Mouse (Mus musculus) liver, postnatal 0 days (tissue): Measurements from ENCODE around the gene Zfhx2. TPM values are rescaled to one million over a fixed set of nuclear protein-coding genes. Genes with fewer than 3 reads are reported as not detected.

Experiments used
- ATAC-seq: fragments of 200-750 bp; cut with Nextera tagmentation; 2 replicates; pipeline ENCODE4 v1.8.0; 2017; ENCODE audit warnings: mild to moderate bottlenecking, moderate library complexity
- DNase-seq: peaks from one replicate; pipeline ENCODE4 v3.0.0-alpha.2; 2016
- H3K27ac ChIP-seq: fragments of 300-500 bp; sonication (generic); 2 replicates; pipeline ENCODE4 v1.5.1; 2014; ENCODE audit warnings: antibody characterized with exemption, moderate library complexity, mild to moderate bottlenecking, low read depth
- H3K27me3 ChIP-seq: fragments of 300-500 bp; sonication (generic); 2 replicates; pipeline ENCODE4 v1.6.1; 2014; ENCODE audit warnings: low read length, control low read depth, mixed read lengths; ENCODE audit not compliant: insufficient read depth
- H3K36me3 ChIP-seq: fragments of 300-500 bp; sonication (generic); replicated peaks from 2 replicates; pipeline ENCODE4 v1.6.1; 2014; ENCODE audit warnings: mild to moderate bottlenecking, control low read depth, low read length, moderate library complexity, mixed read lengths; ENCODE audit not compliant: insufficient read depth
- H3K4me1 ChIP-seq: fragments of 300-500 bp; sonication (generic); 2 replicates; pipeline ENCODE4 v1.6.1; 2014; ENCODE audit warnings: antibody characterized with exemption, mild to moderate bottlenecking, control low read depth; ENCODE audit not compliant: insufficient read depth
- H3K4me2 ChIP-seq: fragments of 300-500 bp; sonication (generic); 2 replicates; pipeline ENCODE4 v1.6.1; 2014; ENCODE audit warnings: low read depth, mild to moderate bottlenecking, low read length, moderate library complexity, mixed read lengths
- H3K4me3 ChIP-seq: fragments of 300-500 bp; sonication (generic); 2 replicates; pipeline ENCODE4 v1.5.1; 2014; ENCODE audit warnings: low read depth, low read length
- H3K9ac ChIP-seq: fragments of 300-500 bp; sonication (generic); replicated peaks from 2 replicates; pipeline ENCODE4 v1.6.1; 2014; ENCODE audit warnings: mild to moderate bottlenecking, moderate library complexity
- H3K9me3 ChIP-seq: fragments of 300-500 bp; sonication (generic); 2 replicates; pipeline ENCODE4 v1.6.1; 2016; ENCODE audit warnings: mild to moderate bottlenecking, control low read depth, low read length, mixed read lengths
- CTCF ChIP-seq: sonication (generic); IDR thresholded peaks from 2 replicates; pipeline ENCODE4 v1.5.1; 2016; ENCODE audit warnings: antibody characterized with exemption, low read depth
- EP300 ChIP-seq: IDR thresholded peaks from 2 replicates; pipeline ENCODE4 v1.6.1; 2016; ENCODE audit warnings: antibody characterized with exemption, low read depth, mild to moderate bottlenecking
- WGBS: fragments of 180-500 bp; shearing (Covaris S2); extraction: QIAGEN DNeasy Blood & Tissue Kit; methylation state at CpG from one replicate; pipeline ENCODE4 v1.1.7; 2014; ENCODE audit not compliant: insufficient replicate concordance; 5-methylcytosine and 5-hydroxymethylcytosine counted together
- polyA plus RNA-seq: library from polyadenylated mRNA; unstranded; fragments of >200 nt; fragmentation: Nextera tagmentation; extraction: Ambion mirVana; gene quantifications from 2 replicates; pipeline ENCODE4 v1.2.1, GENCODE M21; 2015

Gene Zfhx2
- polyA plus RNA-seq, 1 experiment from 2014 or later, result 1.0 TPM

DNA sequence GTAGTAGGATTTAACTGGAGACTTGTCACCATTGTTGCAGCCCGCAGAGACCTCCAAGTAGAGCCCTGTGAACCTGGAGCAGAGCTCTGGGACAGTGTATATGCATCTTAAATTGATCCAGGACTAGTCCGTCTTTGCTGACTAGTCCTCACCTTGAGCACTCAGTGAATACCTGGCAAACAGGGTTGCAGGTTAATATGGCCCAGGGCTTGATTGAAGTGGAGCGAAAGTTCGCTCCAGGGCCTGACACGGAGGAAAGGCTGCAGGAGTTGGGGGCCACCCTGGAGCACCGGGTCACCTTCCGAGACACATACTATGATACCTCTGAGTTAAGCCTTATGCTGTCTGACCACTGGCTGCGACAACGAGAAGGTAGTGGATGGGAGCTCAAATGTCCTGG lies 3.1 kb upstream of the Zfhx2 start:
- Histone ChIP-seq H3K4me2 (peak overlapping the region; percentile 91), H3K36me3 (peaks cover 14% of the 10 kb centered on the region), H3K4me1 (peaks cover 29% of the 10 kb centered on the region), H3K9ac (peak overlapping the region; percentile 83), H3K9me3 (no peaks in the 10 kb centered on the region), H3K27me3 (no peaks in the 10 kb centered on the region), H3K4me3 (peak overlapping the region; percentile 89), H3K27ac (peak overlapping the region; percentile 80)
- DNase-seq (peak; percentile 18), ATAC-seq (no peak)
- WGBS, result 46% methylated on average over 9 of the region's 9 CpGs
- no peak for TF ChIP-seq CTCF
- no peak for TF ChIP-seq EP300

- TF ChIP-seq CTCF (no peak), EP300 (no peak)
- H3K9ac ChIP-seq, result peak within 1 kb of the TSS; percentile 83
- ATAC-seq (peak; percentile 70), DNase-seq (peak; percentile 81)
- no peaks in the 10 kb centered on the region for H3K27me3 ChIP-seq
- H3K9me3 ChIP-seq, result no peaks in the 10 kb centered on the region
- peak within 1 kb of the TSS; percentile 89 for H3K4me3 ChIP-seq
- peak within 1 kb of the TSS; percentile 80 for H3K27ac ChIP-seq
- under 1% methylated on average over 30 of the region's 30 CpGs for WGBS
- peaks cover 12% of the 10 kb centered on the region for H3K36me3 ChIP-seq
- H3K4me1 ChIP-seq, result peaks cover 29% of the 10 kb centered on the region
- H3K4me2 ChIP-seq, result peak within 1 kb of the TSS; percentile 91
Observed at GRCm38 (mm10) chr14:55094704-55095231, 2.6 kb upstream of the Zfhx2 start, which contains the start of gene Thtpa. Gene Thtpa (plus strand): TSS chr14:55094784.

DNA sequence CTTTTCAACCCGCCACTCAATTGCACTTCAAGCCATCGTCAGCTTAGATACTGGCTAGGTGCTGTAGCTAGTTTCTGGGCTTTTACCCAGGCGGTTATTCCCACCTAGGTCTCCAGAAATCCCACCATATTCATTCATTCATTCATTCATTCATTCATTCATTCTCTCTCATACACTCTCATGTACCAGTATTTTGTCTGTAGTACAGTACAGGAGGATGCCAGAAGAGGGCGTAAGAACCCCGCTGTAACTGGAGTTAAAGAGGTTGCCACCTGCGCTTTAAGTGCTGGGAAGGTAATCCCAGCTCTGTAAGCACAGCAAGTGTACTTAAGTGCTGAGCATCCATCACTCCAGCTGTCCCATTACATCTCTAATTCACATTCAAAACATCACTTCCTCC lies 1.8 kb upstream of the Zfhx2 start:
- H3K4me1 ChIP-seq, result peaks cover 29% of the 10 kb centered on the region
- TF ChIP-seq EP300, result no peak
- peak; percentile 41 for TF ChIP-seq CTCF
- H3K9me3 ChIP-seq, result no peaks in the 10 kb centered on the region
- peak overlapping the region; percentile 91 for H3K4me2 ChIP-seq
- DNase-seq, result no peak
- H3K27me3 ChIP-seq, result no peaks in the 10 kb centered on the region
- peak overlapping the region; percentile 89; the same call in 1 of the 2 replicates for H3K4me3 ChIP-seq
- 50% methylated on average over 6 of the region's 6 CpGs for WGBS
- no peak overlapping the region for H3K27ac ChIP-seq
- H3K36me3 ChIP-seq, result peaks cover 8% of the 10 kb centered on the region
- no peak overlapping the region for H3K9ac ChIP-seq
- ATAC-seq, result no peak

DNA sequence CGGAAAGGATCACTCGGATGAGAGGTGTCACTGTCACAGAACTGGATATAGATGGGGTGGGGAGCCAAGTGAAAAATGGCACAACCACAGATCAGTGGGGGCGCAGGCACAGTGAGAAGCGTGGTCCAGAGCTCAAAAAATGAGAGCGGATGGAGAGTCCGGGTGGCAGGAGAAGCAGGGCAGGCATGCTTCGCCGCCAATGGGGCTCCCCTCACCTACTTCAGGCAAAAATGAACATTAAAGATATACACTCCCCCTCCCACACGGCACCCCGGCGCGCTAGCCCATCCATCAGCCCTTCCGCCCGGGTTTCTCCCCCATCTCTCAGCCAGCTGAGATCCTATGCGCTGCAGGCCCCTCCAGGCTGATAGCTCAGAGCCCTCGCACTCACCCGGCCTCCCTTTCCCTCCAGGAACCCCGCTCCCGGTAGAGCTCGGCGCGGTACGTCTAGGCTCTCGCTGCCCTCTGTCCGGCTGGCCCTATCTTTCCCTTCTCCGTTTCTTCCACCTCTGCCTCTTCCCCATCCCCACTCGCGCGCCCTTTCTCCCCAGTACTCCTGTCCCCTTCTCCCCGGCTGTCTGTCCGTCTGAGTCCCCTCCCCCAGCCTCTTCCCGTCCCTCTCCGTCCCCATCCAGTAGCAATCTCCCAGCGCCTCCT lies 787 bp downstream of the Zfhx2 start:
- 0 out of 2 replicates have a peak overlapping the region, but pooled peaks have one; percentile 9 for H3K27ac ChIP-seq
- ATAC-seq, result no peak
- H3K9me3 ChIP-seq, result no peaks in the 10 kb centered on the region

GRCm38 (mm10) chr14:55089199-55089947 lies 2.8 kb downstream of the Zfhx2 start:
- Histone ChIP-seq H3K27me3 (no peaks in the 10 kb centered on the region), H3K27ac (peak overlapping the region; percentile 19; the same call in 1 of the 2 replicates), H3K9me3 (no peaks in the 10 kb centered on the region), H3K9ac (no peak overlapping the region), H3K4me1 (peaks cover 18% of the 10 kb centered on the region), H3K4me3 (no peak overlapping the region), H3K4me2 (no peak overlapping the region), H3K36me3 (no peaks in the 10 kb centered on the region)
- no peak for DNase-seq
- no peak for TF ChIP-seq EP300
- TF ChIP-seq CTCF, result no peak
- WGBS, result 67% methylated on average over 13 of the region's 13 CpGs
- no peak for ATAC-seq

More for the DNA sequence above, 787 bp downstream of the Zfhx2 start:
- Histone ChIP-seq H3K4me2 (peak overlapping the region; percentile 95), H3K36me3 (no peaks in the 10 kb centered on the region), H3K4me3 (peak overlapping the region; percentile 70), H3K9ac (peak overlapping the region; percentile 47), H3K27me3 (no peaks in the 10 kb centered on the region), H3K4me1 (peaks cover 20% of the 10 kb centered on the region)
- WGBS, result 8% methylated on average over 34 of the region's 34 CpGs
- DNase-seq, result no peak
- TF ChIP-seq CTCF (no peak), EP300 (no peak)

DNA sequence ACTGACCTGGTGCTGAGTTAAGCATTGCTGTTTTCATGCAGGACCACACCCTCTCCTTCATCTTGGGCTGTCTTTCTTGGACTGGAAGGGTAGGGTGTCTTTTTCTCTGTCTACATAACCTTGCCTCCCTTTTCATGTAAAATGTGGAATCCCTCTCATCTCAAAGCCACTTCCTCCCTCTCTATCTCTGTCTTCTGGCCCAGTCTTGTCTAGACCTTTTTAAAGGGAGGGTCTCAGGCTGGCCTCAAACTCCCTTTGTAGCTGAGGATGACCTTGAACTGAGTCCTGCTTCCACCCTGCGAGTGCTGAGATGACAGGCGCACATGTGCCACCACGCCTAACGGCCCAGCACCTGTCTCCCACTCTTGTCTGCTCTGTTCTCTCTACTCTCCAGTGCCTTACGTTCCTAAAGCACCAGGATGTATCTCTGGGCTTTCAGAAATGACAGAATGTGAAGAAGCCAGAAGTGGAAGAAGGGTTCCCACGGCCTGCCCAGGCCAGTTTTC lies 6.1 kb downstream of the Zfhx2 start:
- Histone ChIP-seq H3K9ac (no peak overlapping the region), H3K27ac (no peak overlapping the region), H3K9me3 (no peaks in the 10 kb centered on the region), H3K4me3 (no peak overlapping the region), H3K4me2 (no peak overlapping the region), H3K36me3 (no peaks in the 10 kb centered on the region), H3K4me1 (peaks cover 14% of the 10 kb centered on the region), H3K27me3 (no peaks in the 10 kb centered on the region)
- TF ChIP-seq EP300 (no peak), CTCF (no peak)
- 81% methylated on average over 6 of the region's 6 CpGs for WGBS
- no peak for ATAC-seq
- no peak for DNase-seq
